Mouse (Mus musculus): ENCODE measurements around the gene Gm3696.
"Not testable (repeated sequence)": the region's sequence is repeated elsewhere in the genome, so short reads cannot be mapped to it uniquely, and the experiment has no call there.

The Gm3696 gene

DNA sequence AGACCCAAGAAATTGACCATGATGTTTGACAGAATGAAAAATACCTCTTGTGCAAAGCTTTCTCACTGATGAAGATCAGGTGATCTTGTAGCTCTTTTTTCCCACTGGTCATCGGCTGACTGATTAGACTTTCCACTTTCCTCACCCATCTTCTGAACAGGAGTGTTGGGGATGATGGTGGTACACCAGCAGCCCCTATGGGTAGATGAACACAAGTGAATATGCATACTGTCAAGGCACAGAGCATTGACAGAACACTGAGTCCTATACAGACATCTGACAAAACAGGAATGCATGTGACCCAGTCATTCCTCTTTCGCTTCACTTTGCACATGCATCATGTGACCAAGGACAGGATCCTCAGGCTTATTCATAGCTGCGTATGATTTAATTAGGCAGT, at the start of gene Gm3696:
Gene Gm3696 (minus strand): TSS at position 101 of the 400 bp plus-strand sequence.
- DNase-seq (ENCODE audit: low spot score) = not testable (repeated sequence)

DNA sequence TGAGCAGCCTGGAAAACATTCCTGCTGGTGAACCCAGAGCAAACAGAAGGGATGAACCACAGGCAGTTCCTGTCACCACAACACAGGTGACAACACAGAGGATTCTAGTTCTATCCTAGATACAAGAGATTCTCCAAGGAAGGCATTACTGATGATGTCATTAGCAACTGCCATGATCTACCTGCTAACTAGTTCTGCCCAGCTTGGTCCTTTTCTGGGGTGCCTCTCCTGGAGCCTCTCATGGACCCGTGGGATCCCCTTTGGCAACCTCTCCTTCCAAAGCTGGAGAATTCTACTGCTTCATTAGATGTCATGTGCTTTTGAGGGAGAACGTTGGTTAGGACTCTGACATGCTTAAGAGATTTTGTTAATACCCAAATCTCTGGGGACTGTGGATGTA, 24.9 kb upstream of the Gm3696 start, which contains the start of gene Gm6676:
Gene Gm6676 (minus strand): TSS at position 101 of the 400 bp plus-strand sequence.
- DNase-seq (ENCODE audit: low spot score) = not testable (repeated sequence)

DNA sequence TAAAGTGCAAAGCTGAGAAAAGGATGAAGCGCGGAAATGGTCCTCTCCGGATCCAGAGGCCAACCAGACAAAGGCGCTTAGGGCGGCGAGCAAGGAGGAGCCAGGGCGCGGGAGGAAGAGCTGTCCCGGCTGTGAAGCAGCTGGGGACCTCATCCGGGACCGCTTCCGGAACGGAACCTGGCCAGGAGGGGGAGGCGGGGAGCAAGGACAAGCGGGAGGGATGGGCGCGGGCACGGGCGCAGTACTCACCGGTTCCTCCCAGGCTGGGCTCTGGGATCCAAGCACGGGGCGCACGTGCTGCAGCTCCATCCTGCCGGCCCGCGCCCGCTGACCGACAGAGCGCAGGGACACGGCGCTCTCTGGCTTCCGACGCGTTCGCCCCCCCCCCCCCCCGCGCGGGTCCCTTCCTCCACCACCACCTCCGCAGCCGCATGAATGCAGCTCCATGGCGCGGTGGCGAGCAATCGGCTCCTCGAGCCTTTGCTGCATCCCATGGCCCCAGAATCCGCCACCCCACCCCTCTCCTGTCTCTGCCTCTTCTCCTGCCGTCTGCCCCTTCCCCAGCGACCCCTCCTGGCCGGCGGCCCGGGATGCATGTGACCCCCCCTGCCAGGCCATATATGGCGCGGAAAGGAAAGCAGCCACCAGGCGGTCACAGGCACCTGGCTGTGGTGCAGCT, 4.8 kb upstream of the Gm3696 start:
- DNase-seq (ENCODE audit: low spot score) = peak; percentile 2

DNA sequence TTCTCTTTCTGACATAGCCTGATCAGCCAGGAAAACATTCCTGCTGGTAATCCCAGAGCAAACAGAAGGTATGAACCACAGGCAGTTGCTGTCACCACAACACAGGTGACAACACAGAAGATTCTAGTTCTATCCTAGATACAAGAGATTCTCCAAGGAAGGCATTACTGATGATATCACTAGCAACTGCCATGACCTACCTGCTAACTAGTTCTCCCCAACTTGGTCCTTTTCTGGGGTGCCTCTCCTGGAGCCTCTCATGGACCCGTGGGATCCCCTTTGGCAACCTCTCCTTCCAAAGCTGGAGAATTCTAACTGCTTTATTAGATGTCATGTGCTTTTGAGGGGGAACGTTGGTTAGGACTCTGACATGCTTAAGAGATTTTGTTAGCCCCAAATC, 55.6 kb downstream of the Gm3696 start, which contains the start of gene Gm3685:
Gene Gm3685 (minus strand): TSS at position 101 of the 400 bp plus-strand sequence.
- DNase-seq (ENCODE audit: low spot score) = not testable (repeated sequence)
